Mouse (Mus musculus): ENCODE results near the gene Tlr5. TPM values are rescaled to one million over a fixed set of nuclear protein-coding genes. Genes with fewer than 3 reads are reported as not detected.

Tlr5 gene
- polyA plus RNA-seq (2017; shearing (Covaris generic)) = not detected

GRCm38 (mm10) chr1:182954287-182955046, at the start of gene Tlr5:
TSS of gene Tlr5 (plus strand) at chr1:182954788.

Other genes starting within 250 kb of the Tlr5 start
- gene Ccdc185, start 205.6 kb upstream of the Tlr5 start, polyA plus RNA-seq (2017; shearing (Covaris generic)) = not detected
- gene Susd4, start 190.9 kb upstream of the Tlr5 start, polyA plus RNA-seq (2017; shearing (Covaris generic)) = 9.9 TPM

Data from effector memory CD4-positive, alpha-beta T cell, adult 5 months (primary cell).